Mouse (Mus musculus) frontal cortex, adult 2 months (tissue): ENCODE measurements around the gene Cdkl1. TPM values are rescaled to one million over a fixed set of nuclear protein-coding genes. Genes with fewer than 3 reads are reported as not detected.

Source experiments
- polyA plus RNA-seq: library from polyadenylated mRNA; depleted of rRNA; stranded (reverse); fragments of >200 nt; gene quantifications from 2 replicates; pipeline ENCODE4 v1.2.3, GENCODE M21; 2012; rRNA removed

Gene Cdkl1
- polyA plus RNA-seq, 1 experiment: 11.4 TPM

Other genes starting within 250 kb of the Cdkl1 start
- 23.7 and 26.8 TPM in 2 replicates for gene Vcpkmt, start 208.2 kb downstream of the Cdkl1 start, polyA plus RNA-seq
- 31.2 and 32.6 TPM in 2 replicates for gene Sos2, start 109.4 kb downstream of the Cdkl1 start, polyA plus RNA-seq
- gene L2hgdh, start 66.4 kb downstream of the Cdkl1 start, polyA plus RNA-seq: 11.4 and 13.6 TPM in 2 replicates
- 33.7 and 34.9 TPM in 2 replicates for gene Atp5s, start 66.3 kb downstream of the Cdkl1 start, polyA plus RNA-seq
- gene Atl1, start 101.3 kb upstream of the Cdkl1 start, polyA plus RNA-seq: 90.2 and 117 TPM in 2 replicates
- gene Map4k5, start 101.9 kb upstream of the Cdkl1 start, polyA plus RNA-seq: 26.0 and 28.8 TPM in 2 replicates
- gene Sav1, start 195.7 kb upstream of the Cdkl1 start, polyA plus RNA-seq: 20.4 and 22.2 TPM in 2 replicates